Mouse (Mus musculus) MN1 (cell line): ENCODE measurements around the gene Cgrrf1.

Experiments used
- DNase-seq: peaks from one replicate; pipeline ENCODE4 v3.0.0-alpha.2; 2016; ENCODE audit warnings: low spot score

The Cgrrf1 gene

GRCm38 (mm10) chr14:46885891-46886301 is 54.0 kb downstream of the Cgrrf1 start:
- peak; percentile 46 for DNase-seq

GRCm38 (mm10) chr14:46889096-46889495 is 57.2 kb downstream of the Cgrrf1 start:
- DNase-seq = no peak

GRCm38 (mm10) chr14:46893961-46894360 is 62.0 kb downstream of the Cgrrf1 start:
- DNase-seq = no peak

- DNase-seq = no peak
These were observed 66.0 kb downstream of the Cgrrf1 start for GRCm38 (mm10) chr14:46897953-46898352.

GRCm38 (mm10) chr14:46898626-46899025 is 66.7 kb downstream of the Cgrrf1 start:
- DNase-seq = no peak

GRCm38 (mm10) chr14:46902498-46903087 is 70.7 kb downstream of the Cgrrf1 start:
- DNase-seq = no peak
